Mouse (Mus musculus) liver, adult 2 months (tissue): ENCODE measurements around the gene Cxcr3. TPM values are rescaled to one million over a fixed set of nuclear protein-coding genes. Genes with fewer than 3 reads are reported as not detected.

Source experiments
- DNase-seq: peaks from one replicate; pipeline ENCODE4 v3.0.0-alpha.2; 2011; ENCODE audit warnings: low read depth, low spot score; ENCODE audit errors: extremely low read depth
- H3K27ac ChIP-seq: fragments of 200-500 bp; replicated peaks from 2 replicates; pipeline ENCODE4 v1.5.1; 2012; ENCODE audit warnings: low read depth, mild to moderate bottlenecking, control low read depth, inconsistent platforms, low read length; ENCODE audit not compliant: insufficient read depth
- H3K27me3 ChIP-seq: fragments of 200-500 bp; 2 replicates; pipeline ENCODE4 v1.6.1; 2012; ENCODE audit warnings: mild to moderate bottlenecking, moderate library complexity, low read length, inconsistent platforms; ENCODE audit not compliant: control insufficient read depth, insufficient read depth
- H3K36me3 ChIP-seq: fragments of 200-500 bp; 2 replicates; pipeline ENCODE4 v1.6.1; 2012; ENCODE audit warnings: low read length, inconsistent platforms; ENCODE audit not compliant: control insufficient read depth, insufficient read depth
- H3K4me1 ChIP-seq: fragments of 200-500 bp; 2 replicates; pipeline ENCODE4 v1.6.1; 2011; ENCODE audit warnings: low read length; ENCODE audit not compliant: control insufficient read depth, insufficient read depth
- H3K4me3 ChIP-seq: fragments of 200-500 bp; 2 replicates; pipeline ENCODE4 v1.5.1; 2011; ENCODE audit warnings: low read depth, mild to moderate bottlenecking, control low read depth, low read length, moderate library complexity; ENCODE audit not compliant: insufficient read depth
- H3K79me2 ChIP-seq: fragments of 200-500 bp; 2 replicates; pipeline ENCODE4 v1.6.1; 2012; ENCODE audit warnings: inconsistent platforms, mild to moderate bottlenecking, low read length, moderate library complexity; ENCODE audit not compliant: control insufficient read depth, insufficient read depth
- H3K9ac ChIP-seq: fragments of 200-500 bp; 2 replicates; pipeline ENCODE4 v1.6.1; 2012; ENCODE audit warnings: low read depth, mild to moderate bottlenecking, control low read depth, inconsistent platforms, low read length
- CTCF ChIP-seq: fragments of 200-500 bp; IDR thresholded peaks from 2 replicates; pipeline ENCODE4 v1.5.1; 2011; ENCODE audit warnings: low read depth, low read length, control low read depth
- POLR2A ChIP-seq: fragments of 200-500 bp; IDR thresholded peaks from 2 replicates; pipeline ENCODE4 v1.6.1; 2011; ENCODE audit warnings: low read length, control low read depth; ENCODE audit not compliant: insufficient read depth; ENCODE audit errors: extremely low read depth
- WGBS: fragments of 180-500 bp; shearing (Covaris S2); methylation state at CpG from one replicate; pipeline ENCODE4 v1.1.7; 2018; 5-methylcytosine and 5-hydroxymethylcytosine counted together
- polyA plus RNA-seq: library from polyadenylated mRNA; depleted of rRNA; stranded (reverse); fragments of >200 nt; gene quantifications from 2 replicates; pipeline ENCODE4 v1.2.3, GENCODE M21; 2012
- total RNA-seq: library from RNA; depleted of rRNA; stranded (reverse); fragments of >200 nt; gene quantifications from 2 replicates; pipeline ENCODE4 v1.2.3, GENCODE M21; 2014

Cxcr3 gene
- total and polyA plus RNA-seq, 2 experiments, result 0.46 to 2.7 TPM

DNA sequence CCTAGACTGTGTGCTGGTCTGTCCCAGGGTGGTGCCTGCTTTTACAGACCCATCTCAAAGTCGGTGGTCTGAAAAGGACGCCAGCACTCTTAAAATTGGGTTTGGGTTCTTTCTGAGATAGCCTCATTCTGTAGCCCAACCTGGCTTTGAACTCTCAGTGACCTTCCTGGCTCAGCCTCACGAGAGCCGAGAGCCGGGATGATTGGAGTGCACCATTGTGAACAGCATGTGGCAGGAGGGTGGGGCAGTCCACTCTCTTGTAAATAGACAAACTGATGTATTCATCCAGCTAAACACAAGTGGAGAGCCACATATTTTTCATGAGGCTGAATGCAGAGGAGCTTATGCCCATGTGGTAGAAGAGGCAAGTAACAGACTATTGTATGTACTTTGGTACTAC lies 912 bp upstream of the Cxcr3 start:
- 67% methylated on average over 5 of the region's 5 CpGs for WGBS
- no peaks in the 10 kb centered on the region for H3K4me1 ChIP-seq
- H3K27me3 ChIP-seq, result no peaks in the 10 kb centered on the region
- TF ChIP-seq POLR2A (no peak), CTCF (no peak)
- no peak overlapping the region for H3K4me3 ChIP-seq
- DNase-seq, result no peak
- H3K36me3 ChIP-seq, result no peaks in the 10 kb centered on the region
- no peak overlapping the region for H3K9ac ChIP-seq
- H3K27ac ChIP-seq, result no peak overlapping the region
- no peaks in the 10 kb centered on the region for H3K79me2 ChIP-seq

DNA sequence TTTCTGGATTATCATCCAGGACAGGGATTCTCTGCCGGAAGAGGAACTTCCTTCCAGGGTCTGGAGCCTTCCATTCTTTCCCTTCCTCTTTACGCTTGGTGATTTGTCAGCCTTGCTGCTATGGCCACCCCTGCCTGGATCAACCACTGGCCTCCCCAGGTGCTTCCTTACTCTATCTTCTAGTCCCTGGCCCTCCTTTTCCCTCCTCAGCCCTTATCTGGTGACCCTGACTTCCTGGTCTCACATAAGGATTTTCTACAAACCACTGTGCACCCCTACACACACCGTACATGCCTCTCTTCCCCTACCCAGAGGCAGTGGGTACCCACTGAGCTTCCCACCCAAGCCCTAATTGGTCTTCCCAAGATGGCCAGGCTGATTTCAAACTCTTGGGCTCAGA lies 781 bp downstream of the Cxcr3 start:
- Histone ChIP-seq H3K36me3 (no peaks in the 10 kb centered on the region), H3K27ac (no peak overlapping the region), H3K27me3 (no peaks in the 10 kb centered on the region), H3K4me3 (no peak overlapping the region), H3K79me2 (no peaks in the 10 kb centered on the region), H3K9ac (no peak overlapping the region), H3K4me1 (no peaks in the 10 kb centered on the region)
- DNase-seq, result no peak
- WGBS, result 93% methylated on average over 3 of the region's 3 CpGs
- TF ChIP-seq CTCF (no peak), POLR2A (no peak)

DNA sequence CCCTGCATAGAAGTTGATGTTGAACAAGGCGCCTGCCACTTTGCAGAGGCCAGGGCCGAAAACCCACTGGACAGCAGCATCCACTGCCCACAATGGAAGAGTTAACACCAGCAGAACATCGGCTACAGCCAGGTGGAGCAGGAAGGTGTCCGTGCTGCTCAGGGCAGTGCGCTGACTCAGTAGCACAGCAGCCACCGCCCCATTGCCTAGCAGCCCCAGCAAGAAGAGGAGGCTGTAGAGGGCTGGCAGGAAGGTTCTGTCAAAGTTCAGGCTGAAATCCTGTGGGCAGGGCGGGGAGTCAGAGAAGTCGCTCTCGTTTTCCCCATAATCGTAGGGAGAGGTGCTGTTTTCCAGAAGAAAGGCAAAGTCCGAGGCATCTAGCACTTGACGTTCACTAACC lies 1.4 kb downstream of the Cxcr3 start:
- WGBS, result 77% methylated on average over 12 of the region's 12 CpGs
- H3K79me2 ChIP-seq, result no peaks in the 10 kb centered on the region
- H3K27ac ChIP-seq, result no peak overlapping the region
- DNase-seq, result no peak
- H3K27me3 ChIP-seq, result no peaks in the 10 kb centered on the region
- no peaks in the 10 kb centered on the region for H3K4me1 ChIP-seq
- TF ChIP-seq CTCF (no peak), POLR2A (no peak)
- H3K4me3 ChIP-seq, result no peak overlapping the region
- no peaks in the 10 kb centered on the region for H3K36me3 ChIP-seq
- no peak overlapping the region for H3K9ac ChIP-seq

DNA sequence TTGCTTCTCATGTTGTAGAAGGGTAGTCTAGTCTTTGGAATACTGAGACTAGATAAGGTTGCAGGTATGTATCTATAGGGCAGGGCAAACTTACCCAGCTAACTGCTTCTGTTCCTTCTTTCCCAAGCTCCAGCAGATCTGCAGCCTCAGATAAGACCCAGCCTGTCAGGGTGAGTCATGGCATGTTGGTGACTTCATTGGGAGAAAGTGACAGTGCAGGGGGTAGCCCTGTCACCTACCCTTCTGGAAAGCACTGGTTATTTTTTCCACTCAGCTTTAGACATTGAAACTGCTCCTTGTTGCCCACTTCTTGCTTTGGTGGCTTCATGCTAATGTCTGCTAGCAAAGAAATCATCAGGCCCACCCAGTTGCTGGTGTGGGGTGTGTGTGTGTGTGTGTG lies 4.1 kb downstream of the Cxcr3 start:
- Histone ChIP-seq H3K27me3 (no peaks in the 10 kb centered on the region), H3K27ac (no peak overlapping the region), H3K4me3 (no peak overlapping the region), H3K9ac (no peak overlapping the region), H3K4me1 (no peaks in the 10 kb centered on the region), H3K36me3 (no peaks in the 10 kb centered on the region), H3K79me2 (no peaks in the 10 kb centered on the region)
- no peak for TF ChIP-seq POLR2A
- no peak for TF ChIP-seq CTCF
- DNase-seq, result no peak

DNA sequence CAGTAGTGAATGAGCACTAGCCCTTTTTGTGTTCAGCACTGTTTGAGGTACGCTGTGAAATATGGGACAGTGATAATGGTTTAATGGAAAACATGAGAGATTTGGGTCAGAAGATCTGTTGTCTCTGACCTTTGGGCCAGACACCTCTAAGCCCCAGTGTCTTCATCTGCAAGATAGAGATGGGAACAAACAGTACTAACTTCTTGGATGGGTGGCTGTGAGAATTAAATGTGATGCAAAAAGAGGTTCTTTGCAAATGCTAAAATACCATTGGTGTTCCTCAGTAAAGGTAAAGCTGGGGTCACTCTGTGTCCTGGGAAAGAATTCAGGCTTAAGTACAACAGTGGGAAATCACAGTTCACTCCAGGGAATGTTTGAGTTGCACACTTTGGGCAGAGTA lies 13.7 kb downstream of the Cxcr3 start:
- no peak for TF ChIP-seq CTCF
- TF ChIP-seq POLR2A, result no peak
- no peaks in the 10 kb centered on the region for H3K79me2 ChIP-seq
- no peak overlapping the region for H3K27ac ChIP-seq
- H3K27me3 ChIP-seq, result no peaks in the 10 kb centered on the region
- DNase-seq, result no peak
- H3K36me3 ChIP-seq, result no peaks in the 10 kb centered on the region
- H3K9ac ChIP-seq, result no peak overlapping the region
- H3K4me1 ChIP-seq, result no peaks in the 10 kb centered on the region
- no peak overlapping the region for H3K4me3 ChIP-seq
- 100% methylated on average over 1 of the region's 1 CpGs for WGBS

DNA sequence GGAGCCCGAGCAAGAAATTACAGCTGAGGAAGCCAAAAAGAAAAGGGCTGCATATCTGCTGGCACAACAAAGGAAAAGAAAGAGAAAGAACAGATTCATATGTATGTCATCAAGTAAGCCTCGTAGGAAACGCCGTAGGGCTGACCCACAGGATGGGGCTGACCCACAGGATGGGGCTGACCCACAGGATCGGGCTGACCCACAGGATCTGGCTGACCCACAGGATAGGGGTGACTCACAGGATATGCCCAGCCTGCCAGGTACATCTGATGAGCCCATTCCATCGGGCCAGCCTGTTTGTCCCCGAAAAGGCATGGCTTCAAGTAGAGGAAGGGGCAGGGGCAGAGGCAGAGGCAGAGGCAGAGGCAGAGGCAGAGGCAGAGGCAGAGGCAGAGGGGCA lies 29.0 kb downstream of the Cxcr3 start:
- 72% methylated on average over 7 of the region's 7 CpGs for WGBS
- no peak for DNase-seq
- H3K27me3 ChIP-seq, result no peaks in the 10 kb centered on the region
- H3K36me3 ChIP-seq, result no peaks in the 10 kb centered on the region
- TF ChIP-seq POLR2A, result no peak
- TF ChIP-seq CTCF, result no peak
- H3K27ac ChIP-seq, result no peak overlapping the region
- H3K4me3 ChIP-seq, result no peak overlapping the region
- no peak overlapping the region for H3K9ac ChIP-seq
- no peaks in the 10 kb centered on the region for H3K79me2 ChIP-seq
- H3K4me1 ChIP-seq, result no peaks in the 10 kb centered on the region
